Mouse (Mus musculus): ENCODE results near the gene Fhdc1. TPM values are rescaled to one million over a fixed set of nuclear protein-coding genes. Genes with fewer than 3 reads are reported as not detected.

Gene Fhdc1
- total RNA-seq (2017) = 1.4 and 2.0 TPM in 2 replicates

DNA sequence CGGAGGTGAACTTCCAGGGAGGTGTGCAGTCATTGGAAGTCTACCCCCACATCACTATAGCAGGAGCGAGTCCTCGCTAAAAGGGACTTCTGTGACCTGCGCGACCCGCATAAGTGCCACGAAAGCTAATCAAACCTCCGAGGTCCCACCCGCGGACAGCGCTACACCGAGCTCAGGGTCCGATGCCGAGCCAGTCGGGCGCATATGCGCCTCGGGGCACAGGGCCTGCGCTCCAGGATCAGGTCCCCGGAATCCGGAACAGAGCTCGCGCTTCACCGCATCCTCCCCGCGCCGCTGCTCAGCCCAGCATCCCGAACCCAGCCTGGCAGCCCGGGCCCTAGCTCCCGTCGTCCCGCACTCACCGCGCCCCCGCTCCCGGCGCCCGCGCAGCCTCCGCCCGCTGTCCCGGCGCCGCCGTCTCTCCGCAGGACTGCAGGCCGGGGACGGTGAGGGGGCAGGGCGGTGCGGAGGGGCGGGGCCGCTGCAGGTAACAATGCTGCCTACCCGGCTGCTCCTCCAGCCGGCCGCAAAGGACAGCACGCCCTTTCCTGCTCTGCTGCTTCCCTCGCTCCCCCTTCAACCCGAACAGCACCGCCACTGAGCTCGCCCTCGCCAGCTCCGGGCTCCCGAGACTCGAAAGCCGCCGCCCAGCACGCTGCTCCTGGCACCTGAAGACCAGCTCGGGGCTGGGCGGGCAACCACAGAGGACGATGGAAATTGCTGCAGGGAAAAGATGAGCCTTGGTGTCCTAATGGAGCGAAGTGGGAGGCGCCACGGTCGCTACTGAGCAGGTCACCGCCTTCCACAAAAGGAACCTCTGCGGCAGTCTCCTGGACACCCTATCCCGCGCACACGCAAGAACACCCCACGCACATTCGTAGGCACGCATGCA is at the start of gene Fhdc1:
Gene Fhdc1, minus strand, starts transcription at position 424 of the 892 bp plus-strand sequence.
- no peak for ATAC-seq (ENCODE audit: extremely low read depth, insufficient number of reproducible peaks, low FRiP score, poor library complexity, severe bottlenecking)

- no peak for ATAC-seq (ENCODE audit: extremely low read depth, insufficient number of reproducible peaks, low FRiP score, poor library complexity, severe bottlenecking)
Measured at GRCm38 (mm10) chr3:84529021-84529420, 48.8 kb upstream of the Fhdc1 start.

DNA sequence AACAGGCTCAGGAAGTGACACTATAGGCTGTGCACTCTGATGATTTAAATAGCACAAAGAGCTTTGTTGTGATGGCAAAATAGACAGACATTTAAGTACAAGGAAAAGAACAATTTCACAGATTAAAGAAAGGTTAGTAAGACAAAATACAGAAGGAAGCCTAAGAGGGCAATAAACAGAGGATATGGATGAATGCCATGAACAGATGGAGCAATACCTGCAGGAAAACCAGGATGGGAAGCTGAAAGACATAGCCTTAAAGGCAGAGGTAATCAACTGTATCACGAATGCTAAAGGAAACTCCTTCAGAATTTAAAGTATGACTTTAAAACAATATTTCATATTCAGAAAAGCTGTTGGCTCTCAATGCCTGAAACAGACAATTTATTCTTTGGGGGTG is 44.7 kb upstream of the Fhdc1 start:
- ATAC-seq (ENCODE audit: extremely low read depth, insufficient number of reproducible peaks, low FRiP score, poor library complexity, severe bottlenecking) = no peak

DNA sequence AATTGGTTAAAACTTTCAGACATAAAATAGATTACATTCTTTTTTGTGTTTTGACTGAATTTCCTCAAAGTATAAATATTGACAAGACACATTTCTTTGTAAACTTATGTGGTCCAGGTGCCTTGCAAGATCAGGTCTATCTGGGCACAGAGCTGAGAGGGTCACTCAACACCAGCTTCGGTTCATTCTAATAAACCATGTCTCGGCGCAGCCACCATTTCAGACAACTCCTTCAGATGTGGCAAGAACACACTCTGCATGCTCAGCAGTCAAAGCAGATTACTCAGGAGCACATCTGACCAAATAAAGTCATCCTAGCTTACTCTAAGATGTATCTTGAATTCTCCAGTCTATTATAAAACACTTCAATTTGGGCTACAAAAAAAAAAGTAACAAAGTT is 35.9 kb upstream of the Fhdc1 start:
- ATAC-seq (ENCODE audit: extremely low read depth, insufficient number of reproducible peaks, low FRiP score, poor library complexity, severe bottlenecking) = no peak

- no peak for ATAC-seq (ENCODE audit: extremely low read depth, insufficient number of reproducible peaks, low FRiP score, poor library complexity, severe bottlenecking)
Measured at GRCm38 (mm10) chr3:84512774-84513515, 32.7 kb upstream of the Fhdc1 start.

GRCm38 (mm10) chr3:84505193-84505592 is 25.0 kb upstream of the Fhdc1 start:
- no peak for ATAC-seq (ENCODE audit: extremely low read depth, insufficient number of reproducible peaks, low FRiP score, poor library complexity, severe bottlenecking)

- ATAC-seq (ENCODE audit: extremely low read depth, insufficient number of reproducible peaks, low FRiP score, poor library complexity, severe bottlenecking) = peak; percentile 70; the same call in 1 of the 2 replicates
Measured at GRCm38 (mm10) chr3:84504291-84504690, 24.1 kb upstream of the Fhdc1 start.

GRCm38 (mm10) chr3:84502101-84502500 is 21.9 kb upstream of the Fhdc1 start:
- ATAC-seq (ENCODE audit: extremely low read depth, insufficient number of reproducible peaks, low FRiP score, poor library complexity, severe bottlenecking) = no peak

GRCm38 (mm10) chr3:84500491-84500890 is 20.3 kb upstream of the Fhdc1 start:
- no peak for ATAC-seq (ENCODE audit: extremely low read depth, insufficient number of reproducible peaks, low FRiP score, poor library complexity, severe bottlenecking)

DNA sequence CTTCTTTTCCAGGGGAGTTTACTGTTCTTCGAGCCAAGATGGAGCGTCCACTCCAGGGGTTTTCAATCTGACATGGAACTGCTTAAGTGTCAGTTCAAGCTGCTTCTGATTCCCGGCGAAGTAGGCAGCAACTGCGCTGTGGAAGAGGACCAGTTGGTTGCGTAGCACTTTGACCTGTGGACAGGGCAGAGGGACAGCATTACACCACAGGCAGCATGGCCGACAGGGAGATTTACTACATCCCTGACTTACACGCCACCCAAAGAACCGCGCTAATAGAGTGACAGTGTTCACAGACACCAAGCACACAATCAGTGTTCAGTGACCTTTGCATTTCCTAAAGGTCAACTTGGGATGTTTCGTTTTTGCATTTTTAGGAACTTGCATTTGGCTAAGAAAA is 17.5 kb upstream of the Fhdc1 start:
- ATAC-seq (ENCODE audit: extremely low read depth, insufficient number of reproducible peaks, low FRiP score, poor library complexity, severe bottlenecking) = no peak

DNA sequence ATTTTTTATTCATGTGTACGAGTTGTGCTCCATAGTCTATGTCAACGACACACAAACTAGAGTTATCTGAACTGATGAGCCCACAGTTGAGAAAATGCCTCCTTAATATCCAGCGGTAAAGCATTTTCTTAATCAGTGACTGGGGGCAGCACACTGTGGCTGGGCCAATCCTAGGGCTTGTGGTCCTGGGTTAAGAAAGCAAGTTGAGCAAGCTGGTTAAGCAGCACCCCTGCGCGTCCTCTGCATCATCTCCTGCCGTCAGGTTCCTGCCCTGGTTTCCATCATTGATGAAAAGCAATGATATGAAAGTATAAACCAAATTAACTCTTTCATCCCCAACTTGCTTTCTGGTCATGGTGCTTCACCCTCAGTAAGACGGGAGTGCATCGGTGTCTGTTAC is 12.4 kb upstream of the Fhdc1 start:
- ATAC-seq (ENCODE audit: extremely low read depth, insufficient number of reproducible peaks, low FRiP score, poor library complexity, severe bottlenecking) = no peak

DNA sequence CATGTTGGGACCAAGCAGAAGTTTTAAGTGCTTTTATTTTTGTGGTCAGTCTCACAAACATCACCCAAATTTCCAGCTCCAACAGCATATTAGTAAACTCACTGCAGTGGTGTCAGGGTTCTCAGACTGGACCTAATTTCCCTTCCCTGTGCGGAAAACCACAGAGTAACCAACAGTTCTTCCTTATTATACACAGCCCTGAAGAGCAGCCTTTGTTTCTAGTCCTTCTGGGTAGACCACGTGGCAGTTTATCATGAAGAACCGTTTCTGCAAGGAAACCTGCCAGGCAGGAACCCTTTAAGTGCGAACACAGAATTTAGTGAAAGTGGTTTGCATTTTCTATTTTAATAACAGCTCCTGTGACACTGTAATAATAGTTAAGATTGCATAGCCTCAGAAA is 11.9 kb upstream of the Fhdc1 start:
- ATAC-seq (ENCODE audit: extremely low read depth, insufficient number of reproducible peaks, low FRiP score, poor library complexity, severe bottlenecking) = no peak

- no peak for ATAC-seq (ENCODE audit: extremely low read depth, insufficient number of reproducible peaks, low FRiP score, poor library complexity, severe bottlenecking)
Measured at GRCm38 (mm10) chr3:84488716-84489115, 8.5 kb upstream of the Fhdc1 start.

- no peak for ATAC-seq (ENCODE audit: extremely low read depth, insufficient number of reproducible peaks, low FRiP score, poor library complexity, severe bottlenecking)
Measured at GRCm38 (mm10) chr3:84484891-84485290, 4.7 kb upstream of the Fhdc1 start.

GRCm38 (mm10) chr3:84484333-84484732 is 4.1 kb upstream of the Fhdc1 start:
- ATAC-seq (ENCODE audit: extremely low read depth, insufficient number of reproducible peaks, low FRiP score, poor library complexity, severe bottlenecking) = no peak

DNA sequence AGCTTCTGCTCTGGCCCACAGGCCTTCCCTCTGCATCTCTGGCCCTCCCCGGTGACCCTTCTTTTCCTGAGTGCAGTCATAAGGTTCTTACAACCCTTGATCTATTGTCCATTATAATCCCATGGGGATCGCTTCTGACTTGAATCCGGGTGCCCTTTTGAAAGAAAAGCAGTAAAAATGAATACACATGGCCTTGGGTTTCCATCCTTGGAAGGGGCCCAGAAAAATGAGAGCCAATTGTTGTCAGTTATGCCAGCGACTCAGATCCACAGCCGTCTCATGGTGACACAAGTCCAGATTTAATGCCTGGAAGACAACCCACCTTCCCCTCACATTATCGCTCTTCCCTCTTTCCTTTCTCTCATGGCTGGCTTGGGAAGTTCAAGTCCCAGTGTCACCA is 1.9 kb upstream of the Fhdc1 start:
- no peak for ATAC-seq (ENCODE audit: extremely low read depth, insufficient number of reproducible peaks, low FRiP score, poor library complexity, severe bottlenecking)

DNA sequence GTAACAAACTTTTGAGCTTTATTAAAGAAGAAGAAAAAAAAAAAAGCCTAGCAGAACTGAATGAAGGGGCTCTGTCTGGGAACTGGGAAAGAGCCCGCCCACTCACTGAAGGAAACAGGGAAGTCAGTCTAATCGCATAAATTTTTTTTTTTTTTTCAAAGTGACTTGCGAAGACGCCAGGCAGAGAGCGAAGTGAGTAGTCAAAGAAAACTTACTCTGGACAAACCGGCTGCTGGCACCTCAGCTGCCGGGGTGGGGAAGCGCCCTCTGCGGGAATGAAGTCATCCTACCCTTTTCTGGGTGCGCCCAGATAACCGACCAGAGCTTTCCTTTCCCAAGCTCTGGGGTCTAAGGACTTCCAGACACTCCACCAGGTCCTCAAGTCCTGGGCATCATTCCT is 875 bp upstream of the Fhdc1 start:
- ATAC-seq (ENCODE audit: extremely low read depth, insufficient number of reproducible peaks, low FRiP score, poor library complexity, severe bottlenecking) = no peak

- no peak for ATAC-seq (ENCODE audit: extremely low read depth, insufficient number of reproducible peaks, low FRiP score, poor library complexity, severe bottlenecking)
Measured at GRCm38 (mm10) chr3:84479293-84480005, 780 bp downstream of the Fhdc1 start.

GRCm38 (mm10) chr3:84478896-84479292 is 1.3 kb downstream of the Fhdc1 start:
- no peak for ATAC-seq (ENCODE audit: extremely low read depth, insufficient number of reproducible peaks, low FRiP score, poor library complexity, severe bottlenecking)

DNA sequence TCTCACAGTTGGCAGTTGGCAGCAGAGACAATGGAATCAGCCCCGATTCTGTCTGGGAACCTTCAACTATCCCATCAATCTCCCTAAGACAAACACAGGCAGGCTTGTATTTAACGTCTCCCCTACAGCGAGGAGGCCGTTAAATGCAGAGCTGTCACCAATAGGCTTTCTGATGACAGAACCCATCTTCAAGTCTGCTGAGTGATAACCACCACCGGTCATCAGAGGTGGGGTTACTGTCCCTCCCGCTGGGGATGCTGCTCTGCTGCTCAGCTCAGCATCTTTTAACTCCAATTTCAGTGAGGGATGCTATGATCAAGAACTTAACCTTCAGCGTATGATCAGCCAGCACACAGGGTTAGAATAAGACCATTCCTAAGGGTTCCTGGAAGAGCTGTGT is 2.0 kb downstream of the Fhdc1 start:
- no peak for ATAC-seq (ENCODE audit: extremely low read depth, insufficient number of reproducible peaks, low FRiP score, poor library complexity, severe bottlenecking)

Measured in neutrophil, adult 5-6 weeks (primary cell).